8 mouse cellular contexts compared by ENCODE assay signal in genomic region chr5:137629306-137629721, GRCm38 (mm10). TPM values are rescaled to one million over a fixed set of nuclear protein-coding genes. Genes with fewer than 3 reads are reported as not detected.
DNase-seq lines count a peak whose midpoint lies in the region; ATAC-seq and TF ChIP-seq lines count a peak whose summit lies in the region.

No protein-coding gene starts in this region.

- H3K9me3 ChIP-seq in embryonic facial prominence, embryonic 14.5 days (ENCODE audit: control insufficient read depth, low read length), result no peaks in the 10 kb centered on the region
- no peaks in the 10 kb centered on the region for H3K9me3 ChIP-seq in lung, embryonic 14.5 days (ENCODE audit: low read depth, low read length)

- no peak for TF ChIP-seq CTCF in lung, embryonic 14.5 days (IDR thresholded peaks at IDR 0.05; ENCODE audit: low read depth)

- peak overlapping the region; percentile 99 for H3K4me3 ChIP-seq in embryonic facial prominence, embryonic 14.5 days (ENCODE audit: low read depth, low read length)
- peak overlapping the region; percentile 94 for H3K4me3 ChIP-seq in lung, embryonic 14.5 days (ENCODE audit: low read depth, low read length)

- H3K27ac ChIP-seq in embryonic facial prominence, embryonic 14.5 days (replicated peaks; ENCODE audit: low read depth, low read length), result peak overlapping the region; percentile 89
- peak overlapping the region; percentile 97 for H3K27ac ChIP-seq in lung, embryonic 14.5 days (ENCODE audit: low read depth)

- H3K9ac ChIP-seq in embryonic facial prominence, embryonic 14.5 days (ENCODE audit: low read depth, low read length), result peak overlapping the region; percentile 81
- peak overlapping the region; percentile 75 for H3K9ac ChIP-seq in lung, embryonic 14.5 days

- no peaks in the 10 kb centered on the region for H3K27me3 ChIP-seq in embryonic facial prominence, embryonic 14.5 days (replicated peaks; ENCODE audit: control insufficient read depth, insufficient read depth, low read length)
- H3K27me3 ChIP-seq in lung, embryonic 14.5 days (ENCODE audit: insufficient read depth, low read length), result no peaks in the 10 kb centered on the region

- DNase-seq in right cerebral cortex, postnatal 4 days, result peak; percentile 44
- no peak for DNase-seq in right cerebral cortex, postnatal 25 days
- DNase-seq in embryonic facial prominence, embryonic 14.5 days (ENCODE audit: low spot score), result peak; percentile 77
- DNase-seq in kidney, adult 18-20 months, result peak; percentile 82
- DNase-seq in lung, embryonic 14.5 days, result peak; percentile 78
- DNase-seq in spleen, postnatal 14 days (ENCODE audit: low spot score in 2 of 2), result peak; percentile 62 to 69
- DNase-seq in Muller cell, postnatal 12 days (ENCODE audit: inconsistent ontology term), result no peak
- no peak for DNase-seq in cerebellum, postnatal 4 days (ENCODE audit: low spot score in 2 of 2)

- peak overlapping the region; percentile 94 for H3K4me2 ChIP-seq in embryonic facial prominence, embryonic 14.5 days (ENCODE audit: low read depth, low read length)
- H3K4me2 ChIP-seq in lung, embryonic 14.5 days, result peak overlapping the region; percentile 90

- peaks cover 34% of the 10 kb centered on the region for H3K4me1 ChIP-seq in embryonic facial prominence, embryonic 14.5 days (ENCODE audit: control insufficient read depth, insufficient read depth, low read length)
- peaks cover 20% of the 10 kb centered on the region for H3K4me1 ChIP-seq in lung, embryonic 14.5 days (ENCODE audit: insufficient read depth)

- peaks cover 9% of the 10 kb centered on the region for H3K36me3 ChIP-seq in embryonic facial prominence, embryonic 14.5 days (ENCODE audit: control insufficient read depth, insufficient read depth, low read length)
- peaks cover 16% of the 10 kb centered on the region for H3K36me3 ChIP-seq in lung, embryonic 14.5 days (ENCODE audit: insufficient read depth)

- 0 out of 2 replicates have a peak, but pooled peaks have one; percentile 4 for ATAC-seq in embryonic facial prominence, embryonic 14.5 days (ENCODE audit: low read depth)
- peak; percentile 45 for ATAC-seq in lung, embryonic 14.5 days (ENCODE audit: insufficient read depth)

- 0% methylated on average over 21 of the region's 23 CpGs for WGBS in embryonic facial prominence, embryonic 14.5 days
- WGBS in lung, embryonic 14.5 days, result under 1% methylated on average over 23 of the region's 23 CpGs

RNA-seq across cellular contexts. Expression of gene Gm20605, which starts 0.3 kb away (rescaled TPM):
- polyA plus RNA-seq in embryonic facial prominence, embryonic 14.5 days (2014; fragmentation: Nextera tagmentation; extraction: Ambion mirVana), result 6.4 and 6.6 TPM in 2 replicates
- polyA plus RNA-seq in lung, embryonic 14.5 days (2014; fragmentation: Nextera tagmentation; extraction: Ambion mirVana), result 9.2 and 11.7 TPM in 2 replicates

RNA-seq across cellular contexts. Expression of gene Lrch4, which starts 0.4 kb away (rescaled TPM):
- polyA plus RNA-seq in embryonic facial prominence, embryonic 14.5 days (2014; fragmentation: Nextera tagmentation; extraction: Ambion mirVana), result 36.5 and 40.1 TPM in 2 replicates
- 32.1 and 40.5 TPM in 2 replicates for polyA plus RNA-seq in lung, embryonic 14.5 days (2014; fragmentation: Nextera tagmentation; extraction: Ambion mirVana)

RNA-seq across cellular contexts. Expression of gene Fbxo24, which starts 0.5 kb away (rescaled TPM):
- 0.10 and 0.25 TPM in 2 replicates for polyA plus RNA-seq in embryonic facial prominence, embryonic 14.5 days (2014; fragmentation: Nextera tagmentation; extraction: Ambion mirVana)
- 0.19 TPM in 1 of 2 replicates, not detected in the other for polyA plus RNA-seq in lung, embryonic 14.5 days (2014; fragmentation: Nextera tagmentation; extraction: Ambion mirVana)

RNA-seq across cellular contexts. Expression of gene Sap25, which starts 11.8 kb away (rescaled TPM):
- 6.3 and 7.2 TPM in 2 replicates for polyA plus RNA-seq in embryonic facial prominence, embryonic 14.5 days (2014; fragmentation: Nextera tagmentation; extraction: Ambion mirVana)
- 6.4 and 8.1 TPM in 2 replicates for polyA plus RNA-seq in lung, embryonic 14.5 days (2014; fragmentation: Nextera tagmentation; extraction: Ambion mirVana)

RNA-seq across cellular contexts. Expression of gene Pcolce, which starts 15.7 kb away (rescaled TPM):
- 242 and 292 TPM in 2 replicates for polyA plus RNA-seq in embryonic facial prominence, embryonic 14.5 days (2014; fragmentation: Nextera tagmentation; extraction: Ambion mirVana)
- polyA plus RNA-seq in lung, embryonic 14.5 days (2014; fragmentation: Nextera tagmentation; extraction: Ambion mirVana), result 130 and 148 TPM in 2 replicates

Comparison
In these comparisons a context has a peak if more than half of its experiments do, and no peak if none do; other contexts are left out.
1. DNase-seq: peak in right cerebral cortex, postnatal 4 days (single experiment), embryonic facial prominence, embryonic 14.5 days (single experiment), kidney, adult 18-20 months (single experiment), lung, embryonic 14.5 days (single experiment) and spleen, postnatal 14 days (2 of 2); none in right cerebral cortex, postnatal 25 days (single experiment), Muller cell, postnatal 12 days (single experiment) and cerebellum, postnatal 4 days (0 of 2).